Mouse (Mus musculus) embryonic facial prominence, embryonic 15.5 days (tissue): ENCODE data around the gene Fbxw24. TPM values are rescaled to one million over a fixed set of nuclear protein-coding genes. Genes with fewer than 3 reads are reported as not detected.
"Not testable (repeated sequence)": the region's sequence is repeated elsewhere in the genome, so short reads cannot be mapped to it uniquely, and the experiment has no call there.

ENCODE experiments used
- ATAC-seq: fragments of 200-750 bp; cut with Nextera tagmentation; 2 replicates; pipeline ENCODE4 v1.8.0; 2017; ENCODE audit warnings: low read depth, moderate TSS enrichment; ENCODE audit not compliant: insufficient number of reproducible peaks, low FRiP score, low TSS enrichment
- H3K27ac ChIP-seq: fragments of 300-500 bp; sonication (generic); replicated peaks from 2 replicates; pipeline ENCODE4 v1.5.1; 2015; ENCODE audit warnings: mild to moderate bottlenecking, inconsistent platforms
- H3K27me3 ChIP-seq: fragments of 300-500 bp; sonication (generic); 2 replicates; pipeline ENCODE4 v1.6.1; 2015; ENCODE audit warnings: inconsistent platforms
- H3K36me3 ChIP-seq: fragments of 300-500 bp; sonication (generic); 2 replicates; pipeline ENCODE4 v1.6.1; 2015; ENCODE audit warnings: mild to moderate bottlenecking, inconsistent platforms
- H3K4me1 ChIP-seq: fragments of 300-500 bp; sonication (generic); 2 replicates; pipeline ENCODE4 v1.6.1; 2015; ENCODE audit warnings: inconsistent platforms
- H3K4me2 ChIP-seq: fragments of 300-500 bp; sonication (generic); replicated peaks from 2 replicates; pipeline ENCODE4 v1.6.1; 2015; ENCODE audit warnings: mild to moderate bottlenecking, inconsistent platforms
- H3K4me3 ChIP-seq: fragments of 300-500 bp; sonication (generic); replicated peaks from 2 replicates; pipeline ENCODE4 v1.5.1; 2015; ENCODE audit warnings: mild to moderate bottlenecking, inconsistent platforms
- H3K9ac ChIP-seq: fragments of 300-500 bp; sonication (generic); 2 replicates; pipeline ENCODE4 v1.6.1; 2015; ENCODE audit warnings: inconsistent platforms
- H3K9me3 ChIP-seq: fragments of 300-500 bp; sonication (generic); replicated peaks from 2 replicates; pipeline ENCODE4 v1.6.1; 2016; ENCODE audit warnings: inconsistent platforms
- WGBS: fragments of 180-500 bp; shearing (Covaris S2); methylation state at CpG from one replicate; pipeline ENCODE4 v1.1.7; 2015; 5-methylcytosine and 5-hydroxymethylcytosine counted together
- polyA plus RNA-seq: library from polyadenylated mRNA; unstranded; fragments of >200 nt; fragmentation: Nextera tagmentation; extraction: Ambion mirVana; gene quantifications from 2 replicates; pipeline ENCODE4 v1.2.1, GENCODE M21; 2015

Fbxw24 gene
- polyA plus RNA-seq = not detected in 2 replicates

- H3K9ac ChIP-seq, ATAC-seq, H3K36me3 ChIP-seq, H3K27me3 ChIP-seq, H3K4me3 ChIP-seq, H3K4me2 ChIP-seq, H3K9me3 ChIP-seq, H3K4me1 ChIP-seq, H3K27ac ChIP-seq: not testable (repeated sequence)
- 72% methylated on average over 2 of the region's 2 CpGs for WGBS
These were observed at the start of gene Fbxw24 for GRCm38 (mm10) chr9:109625957-109626356. Gene Fbxw24, minus strand, starts transcription at chr9:109626057.

GRCm38 (mm10) chr9:109664552-109664951 lies 38.7 kb upstream of the Fbxw24 start, which contains the start of gene Fbxw25:
Gene Fbxw25, minus strand, starts transcription at chr9:109664652.
- not testable (repeated sequence) for H3K4me3 ChIP-seq, H3K36me3 ChIP-seq
- WGBS = 65% methylated on average over 2 of the region's 2 CpGs

DNA sequence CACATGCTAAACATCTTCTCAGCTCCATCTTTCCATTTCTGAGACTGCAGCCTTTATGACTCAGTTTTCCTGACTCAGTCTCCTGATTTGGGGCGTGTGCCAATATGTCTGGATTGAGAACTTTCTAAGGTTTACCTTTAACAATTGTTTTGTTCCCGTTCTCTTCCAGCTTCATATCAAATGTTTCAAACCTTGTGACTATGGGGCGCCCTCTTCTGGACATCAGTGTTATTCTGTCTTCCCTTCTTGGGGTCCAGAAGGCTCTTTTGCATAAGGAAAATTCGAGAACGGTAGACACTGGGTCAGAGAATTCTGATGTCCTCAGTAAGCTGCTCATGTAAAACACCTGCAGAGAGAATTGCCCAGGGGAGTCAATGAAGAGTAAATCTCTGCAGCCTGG lies 19.0 kb downstream of the Fbxw24 start:
- ATAC-seq, H3K27ac ChIP-seq, H3K4me1 ChIP-seq, H3K36me3 ChIP-seq, H3K27me3 ChIP-seq, H3K9ac ChIP-seq, H3K4me2 ChIP-seq, H3K4me3 ChIP-seq, H3K9me3 ChIP-seq: not testable (repeated sequence)
- WGBS = 30% methylated on average over 5 of the region's 5 CpGs

More at GRCm38 (mm10) chr9:109664552-109664951, 38.7 kb upstream of the Fbxw24 start, which contains the start of gene Fbxw25:
- not testable (repeated sequence) for H3K9ac ChIP-seq, H3K4me2 ChIP-seq, H3K4me1 ChIP-seq, ATAC-seq, H3K27ac ChIP-seq, H3K9me3 ChIP-seq, H3K27me3 ChIP-seq

DNA sequence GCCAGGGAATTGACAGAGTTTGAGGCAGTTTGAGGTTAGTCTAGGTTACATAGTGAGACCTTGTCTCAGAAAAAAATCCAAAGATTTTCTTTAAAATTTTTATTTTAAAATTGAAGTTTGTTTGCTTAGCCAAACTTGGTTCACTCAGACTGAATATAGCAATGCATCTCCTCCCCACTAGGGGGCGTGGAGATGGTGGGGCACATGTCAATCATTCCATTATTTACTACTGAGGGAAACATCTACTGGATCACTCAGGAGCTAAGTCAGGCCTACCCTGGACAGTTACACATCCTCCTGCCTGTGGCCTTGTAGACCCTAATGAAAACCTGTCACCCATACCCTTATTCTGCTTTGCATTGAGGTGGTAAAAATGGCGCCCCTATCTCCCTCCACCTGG lies 23.7 kb downstream of the Fbxw24 start:
- WGBS = 53% methylated on average over 2 of the region's 2 CpGs
- not testable (repeated sequence) for H3K4me1 ChIP-seq, H3K36me3 ChIP-seq, H3K9ac ChIP-seq, H3K4me2 ChIP-seq, H3K27me3 ChIP-seq, H3K9me3 ChIP-seq, ATAC-seq, H3K4me3 ChIP-seq, H3K27ac ChIP-seq

DNA sequence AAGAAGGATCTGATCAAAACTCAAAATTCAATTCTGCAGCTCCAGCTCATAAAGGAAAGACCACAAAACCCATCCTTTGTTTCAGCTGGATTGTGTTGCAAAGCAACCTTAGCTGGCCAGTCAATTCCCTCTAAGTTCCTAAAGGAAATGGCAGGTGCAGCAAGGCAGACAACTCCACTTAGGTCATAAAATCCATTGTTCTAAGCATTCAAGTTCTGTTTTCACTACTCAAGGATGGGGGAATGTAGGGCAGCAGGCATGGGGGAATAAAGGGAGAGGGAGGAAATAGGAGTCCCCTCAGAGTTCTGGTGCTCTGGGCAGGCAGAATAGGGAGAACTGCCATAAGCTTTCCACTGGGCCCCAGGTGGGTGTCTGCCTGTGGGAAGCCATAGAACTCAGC lies 28.6 kb downstream of the Fbxw24 start:
- no peaks in the 10 kb centered on the region for H3K4me1 ChIP-seq
- H3K27ac ChIP-seq = no peak overlapping the region
- no peak overlapping the region for H3K9ac ChIP-seq
- H3K36me3 ChIP-seq = no peaks in the 10 kb centered on the region
- no peak overlapping the region for H3K4me2 ChIP-seq
- H3K9me3 ChIP-seq = no peaks in the 10 kb centered on the region
- H3K27me3 ChIP-seq = no peaks in the 10 kb centered on the region
- no peak for ATAC-seq
- no peak overlapping the region for H3K4me3 ChIP-seq

DNA sequence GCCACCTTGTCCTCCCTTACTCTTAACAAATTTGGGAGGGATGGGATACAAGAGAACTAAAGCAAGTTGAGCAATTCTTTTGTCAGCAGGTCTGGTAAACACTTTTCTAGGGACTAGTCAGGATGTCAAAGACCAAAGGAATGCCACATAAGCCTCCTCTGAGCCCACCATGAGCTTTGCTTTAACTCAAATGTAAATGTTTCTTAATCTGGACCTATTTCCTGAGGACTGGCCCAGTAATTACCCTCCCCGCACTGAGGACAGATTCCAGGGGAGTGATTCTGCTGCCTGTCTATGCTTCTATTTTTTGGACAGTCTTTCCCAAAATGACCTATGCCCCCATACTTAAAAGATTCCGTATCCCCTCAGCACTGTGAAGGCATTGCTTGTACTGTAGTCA lies 31.0 kb downstream of the Fbxw24 start:
- no peak overlapping the region for H3K4me2 ChIP-seq
- H3K36me3 ChIP-seq = no peaks in the 10 kb centered on the region
- H3K4me1 ChIP-seq = no peaks in the 10 kb centered on the region
- H3K27ac ChIP-seq = no peak overlapping the region
- ATAC-seq = no peak
- no peak overlapping the region for H3K4me3 ChIP-seq
- 78% methylated on average over 2 of the region's 2 CpGs for WGBS
- H3K27me3 ChIP-seq = no peaks in the 10 kb centered on the region
- H3K9me3 ChIP-seq = no peaks in the 10 kb centered on the region
- H3K9ac ChIP-seq = no peak overlapping the region

DNA sequence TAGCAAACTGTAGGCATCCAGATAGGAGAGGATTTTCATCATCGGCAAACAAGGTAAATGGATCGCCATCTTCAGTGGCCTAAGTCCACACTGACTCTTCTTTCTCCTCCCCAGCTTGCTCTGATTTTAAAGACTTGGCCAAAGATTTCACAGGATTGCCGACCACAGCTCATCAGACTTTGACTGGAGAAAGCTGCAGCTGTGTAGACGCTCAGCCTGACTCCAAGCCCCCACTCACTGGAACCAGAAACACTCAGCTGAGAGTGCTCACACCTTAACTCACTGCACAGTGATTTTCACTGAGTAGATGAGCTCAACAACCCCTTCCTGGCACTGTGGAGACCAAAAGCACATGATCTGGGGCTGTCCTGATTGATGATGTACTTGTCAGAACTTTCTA lies 57.7 kb downstream of the Fbxw24 start, which contains the start of gene Fbxw15:
TSS of gene Fbxw15 (minus strand) at position 101 of the 400 bp plus-strand sequence.
- WGBS = 89% methylated on average over 4 of the region's 4 CpGs
- ATAC-seq, H3K9me3 ChIP-seq: not testable (repeated sequence)

DNA sequence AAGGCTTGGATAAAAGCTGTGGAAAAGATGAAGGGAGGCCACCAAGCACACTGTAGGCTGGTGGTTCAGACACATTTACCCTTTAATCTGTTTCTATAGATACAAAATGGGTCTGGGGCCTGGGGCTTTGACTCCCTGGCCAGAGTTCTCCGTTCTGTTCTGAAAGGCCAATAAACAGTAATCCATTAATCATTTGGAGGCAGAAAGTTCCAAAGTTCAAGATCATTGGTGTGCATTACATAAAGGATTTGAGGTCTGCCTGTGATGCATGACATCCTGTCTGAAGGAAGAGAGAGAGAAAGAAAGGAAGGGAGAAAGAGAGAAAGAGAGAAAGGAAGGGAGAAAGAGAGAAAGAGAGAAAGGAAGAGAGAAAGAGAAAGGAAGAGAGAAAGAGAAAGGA lies 60.3 kb downstream of the Fbxw24 start:
- H3K36me3 ChIP-seq = no peaks in the 10 kb centered on the region
- no peak overlapping the region for H3K4me3 ChIP-seq
- H3K27me3 ChIP-seq = no peaks in the 10 kb centered on the region
- H3K4me2 ChIP-seq = no peak overlapping the region
- no peaks in the 10 kb centered on the region for H3K9me3 ChIP-seq
- 75% methylated on average over 1 of the region's 1 CpGs for WGBS
- H3K4me1 ChIP-seq = no peaks in the 10 kb centered on the region
- no peak for ATAC-seq
- no peak overlapping the region for H3K9ac ChIP-seq
- H3K27ac ChIP-seq = no peak overlapping the region

More for the DNA sequence above, 57.7 kb downstream of the Fbxw24 start, which contains the start of gene Fbxw15:
- not testable (repeated sequence) for H3K27me3 ChIP-seq, H3K4me2 ChIP-seq, H3K27ac ChIP-seq, H3K9ac ChIP-seq, H3K36me3 ChIP-seq, H3K4me3 ChIP-seq, H3K4me1 ChIP-seq

- not testable (repeated sequence) for H3K36me3 ChIP-seq, H3K9ac ChIP-seq, H3K4me2 ChIP-seq, H3K27ac ChIP-seq, H3K4me1 ChIP-seq, ATAC-seq, H3K9me3 ChIP-seq, H3K27me3 ChIP-seq, H3K4me3 ChIP-seq
These were observed 63.8 kb downstream of the Fbxw24 start for GRCm38 (mm10) chr9:109562106-109562505.

GRCm38 (mm10) chr9:109552483-109552882 lies 73.4 kb downstream of the Fbxw24 start:
- Histone ChIP-seq H3K4me3 (no peak overlapping the region), H3K9me3 (no peaks in the 10 kb centered on the region), H3K4me2 (no peak overlapping the region), H3K27ac (no peak overlapping the region), H3K4me1 (no peaks in the 10 kb centered on the region), H3K27me3 (no peaks in the 10 kb centered on the region), H3K36me3 (no peaks in the 10 kb centered on the region), H3K9ac (no peak overlapping the region)
- ATAC-seq = no peak
- 76% methylated on average over 3 of the region's 3 CpGs for WGBS
